Mouse (Mus musculus): ENCODE measurements around the gene Dgcr8.

Dgcr8 gene

GRCm38 (mm10) chr16:18220856-18221542 lies 68.0 kb downstream of the Dgcr8 start:
- DNase-seq (ENCODE audit: low spot score in 2 of 2), result no peak

GRCm38 (mm10) chr16:18220001-18220400 lies 69.0 kb downstream of the Dgcr8 start:
- peak; percentile 74 to 84 for DNase-seq (ENCODE audit: low spot score in 2 of 2)

GRCm38 (mm10) chr16:18218580-18218996 lies 70.5 kb downstream of the Dgcr8 start:
- no peak for DNase-seq (ENCODE audit: low spot score in 2 of 2)

- no peak for DNase-seq (ENCODE audit: low spot score in 2 of 2)
Observed at GRCm38 (mm10) chr16:18217579-18217978, 71.5 kb downstream of the Dgcr8 start, which contains the start of gene Ccdc188. Ccdc188 (plus strand) TSS chr16:18217879.

- no peak for DNase-seq (ENCODE audit: low spot score in 2 of 2)
Observed at GRCm38 (mm10) chr16:18214858-18215257, 74.2 kb downstream of the Dgcr8 start.

- peak; percentile 92 to 96 for DNase-seq (ENCODE audit: low spot score in 2 of 2)
Observed at GRCm38 (mm10) chr16:18213689-18214088, 75.4 kb downstream of the Dgcr8 start.

- peak; percentile 94 to 96 for DNase-seq (ENCODE audit: low spot score in 2 of 2)
Observed at GRCm38 (mm10) chr16:18211417-18212171, 77.5 kb downstream of the Dgcr8 start.

DNA sequence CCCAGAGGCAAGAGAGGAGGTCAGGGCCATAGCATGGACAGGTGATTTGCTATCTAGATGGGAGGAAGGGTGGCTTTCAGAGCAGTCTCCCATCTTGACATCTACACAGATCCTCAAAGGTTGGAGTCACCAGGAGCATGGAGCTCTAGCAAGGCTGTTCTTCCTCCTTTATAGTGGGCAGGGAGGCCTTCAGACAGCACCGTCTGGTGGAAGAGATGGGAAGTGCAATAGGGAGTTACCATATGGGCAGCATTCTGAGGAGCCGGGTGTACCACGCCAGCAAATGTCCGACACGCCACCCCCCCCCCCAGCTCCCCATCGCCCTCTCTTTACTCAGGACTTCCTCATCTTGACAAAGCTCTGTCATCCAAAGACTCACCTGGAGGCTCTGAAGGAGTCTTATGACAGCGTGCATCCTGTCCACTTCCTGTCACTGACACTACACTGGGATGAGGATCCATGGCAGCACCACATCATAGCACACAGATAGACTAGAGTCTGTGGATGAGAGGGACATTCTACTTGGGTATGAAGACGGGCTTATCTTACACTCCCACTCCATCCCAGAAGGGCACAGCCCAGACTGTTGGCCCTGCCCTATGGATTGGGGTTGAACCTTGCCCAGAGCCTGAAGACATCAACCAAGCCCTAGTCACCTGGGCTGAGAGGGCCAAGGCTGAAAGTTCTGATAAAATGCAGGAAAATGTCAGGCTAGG lies 78.2 kb downstream of the Dgcr8 start:
- peak; percentile 74 to 83 for DNase-seq (ENCODE audit: low spot score in 2 of 2)
